Mouse (Mus musculus) neural tube, embryonic 15.5 days (tissue): ENCODE results near the gene Ajuba. TPM values are rescaled to one million over a fixed set of nuclear protein-coding genes. Genes with fewer than 3 reads are reported as not detected.
A peak's percentile ranks its signal among the peaks of the same experiment; 100 is the strongest.

Experiments used
- ATAC-seq: fragments of 200-750 bp; cut with Nextera tagmentation; 2 replicates; pipeline ENCODE4 v1.8.0; 2017; ENCODE audit warnings: mild to moderate bottlenecking, moderate TSS enrichment, moderate library complexity; ENCODE audit not compliant: low FRiP score
- H3K27ac ChIP-seq: fragments of 300-500 bp; sonication (generic); replicated peaks from 2 replicates; pipeline ENCODE4 v1.5.1; 2015; ENCODE audit warnings: mild to moderate bottlenecking, inconsistent platforms
- H3K27me3 ChIP-seq: fragments of 300-500 bp; sonication (generic); replicated peaks from 2 replicates; pipeline ENCODE4 v1.6.1; 2015; ENCODE audit warnings: inconsistent platforms
- H3K36me3 ChIP-seq: fragments of 300-500 bp; sonication (generic); 2 replicates; pipeline ENCODE4 v1.6.1; 2015; ENCODE audit warnings: inconsistent platforms
- H3K4me1 ChIP-seq: fragments of 300-500 bp; sonication (generic); 2 replicates; pipeline ENCODE4 v1.6.1; 2015; ENCODE audit warnings: inconsistent platforms
- H3K4me2 ChIP-seq: fragments of 300-500 bp; sonication (generic); 2 replicates; pipeline ENCODE4 v1.6.1; 2015; ENCODE audit warnings: inconsistent platforms, mild to moderate bottlenecking, moderate library complexity
- H3K4me3 ChIP-seq: fragments of 300-500 bp; sonication (generic); replicated peaks from 2 replicates; pipeline ENCODE4 v1.5.1; 2015; ENCODE audit warnings: mild to moderate bottlenecking, inconsistent platforms
- H3K9ac ChIP-seq: fragments of 300-500 bp; sonication (generic); replicated peaks from 2 replicates; pipeline ENCODE4 v1.6.1; 2015; ENCODE audit warnings: mild to moderate bottlenecking, inconsistent platforms
- H3K9me3 ChIP-seq: fragments of 300-500 bp; sonication (generic); replicated peaks from 2 replicates; pipeline ENCODE4 v1.6.1; 2016; ENCODE audit warnings: inconsistent platforms
- WGBS: fragments of 180-500 bp; shearing (Covaris S2); methylation state at CpG from one replicate; pipeline ENCODE4 v1.1.7; 2015; ENCODE audit warnings: mixed read lengths; 5-methylcytosine and 5-hydroxymethylcytosine counted together
- polyA plus RNA-seq: library from polyadenylated mRNA; unstranded; fragments of >200 nt; fragmentation: Nextera tagmentation; extraction: Ambion mirVana; gene quantifications from 2 replicates; pipeline ENCODE4 v1.2.1, GENCODE M21; 2015

Gene Ajuba
- polyA plus RNA-seq, 1 experiment from 2014 or later, result 6.1 TPM

- Histone ChIP-seq H3K27ac (peak overlapping the region; percentile 23; the same call in 1 of the 2 replicates), H3K36me3 (no peaks in the 10 kb centered on the region), H3K27me3 (peaks cover 14% of the 10 kb centered on the region), H3K4me1 (peaks cover 28% of the 10 kb centered on the region), H3K9ac (no peak overlapping the region), H3K9me3 (no peaks in the 10 kb centered on the region), H3K4me2 (no peak overlapping the region), H3K4me3 (no peak overlapping the region)
- WGBS, result 71% methylated on average over 17 of the region's 17 CpGs
- ATAC-seq, result no peak
These were observed 7.6 kb downstream of the Ajuba start for GRCm38 (mm10) chr14:54569451-54570392.

- Histone ChIP-seq H3K4me2 (no peak overlapping the region), H3K9ac (no peak overlapping the region), H3K27me3 (peaks cover 6% of the 10 kb centered on the region; the same call in 1 of the 2 replicates), H3K4me3 (no peak overlapping the region), H3K36me3 (no peaks in the 10 kb centered on the region), H3K4me1 (peaks cover 19% of the 10 kb centered on the region), H3K27ac (peak overlapping the region; percentile 23; the same call in 1 of the 2 replicates), H3K9me3 (no peaks in the 10 kb centered on the region)
- peak; percentile 19; the same call in 1 of the 2 replicates for ATAC-seq
- WGBS, result 75% methylated on average over 15 of the region's 15 CpGs
These were observed 8.5 kb downstream of the Ajuba start for GRCm38 (mm10) chr14:54568694-54569414.

- 88% methylated on average over 14 of the region's 14 CpGs for WGBS
- ATAC-seq, result no peak
These were observed 16.7 kb downstream of the Ajuba start for GRCm38 (mm10) chr14:54560527-54561242.

GRCm38 (mm10) chr14:54557330-54557729 is 20.0 kb downstream of the Ajuba start:
- ATAC-seq, result no peak
- 86% methylated on average over 8 of the region's 8 CpGs for WGBS
- Histone ChIP-seq H3K9me3 (no peaks in the 10 kb centered on the region), H3K4me1 (peaks cover 11% of the 10 kb centered on the region), H3K4me3 (no peak overlapping the region), H3K4me2 (no peak overlapping the region), H3K27ac (no peak overlapping the region), H3K36me3 (no peaks in the 10 kb centered on the region), H3K27me3 (no peaks in the 10 kb centered on the region), H3K9ac (no peak overlapping the region)

More at GRCm38 (mm10) chr14:54560527-54561242, 16.7 kb downstream of the Ajuba start:
- no peaks in the 10 kb centered on the region for H3K36me3 ChIP-seq
- no peaks in the 10 kb centered on the region for H3K9me3 ChIP-seq
- no peak overlapping the region for H3K4me2 ChIP-seq
- no peak overlapping the region for H3K27ac ChIP-seq
- H3K9ac ChIP-seq, result no peak overlapping the region
- no peak overlapping the region for H3K4me3 ChIP-seq
- H3K4me1 ChIP-seq, result no peaks in the 10 kb centered on the region
- H3K27me3 ChIP-seq, result no peaks in the 10 kb centered on the region

- Histone ChIP-seq H3K27me3 (no peaks in the 10 kb centered on the region), H3K4me2 (peak within 1 kb of the TSS; percentile 92), H3K9me3 (no peaks in the 10 kb centered on the region), H3K27ac (peak within 1 kb of the TSS; percentile 71), H3K4me3 (peak within 1 kb of the TSS; percentile 53), H3K36me3 (peaks cover 7% of the 10 kb centered on the region), H3K9ac (peak within 1 kb of the TSS; percentile 54), H3K4me1 (peaks cover 11% of the 10 kb centered on the region)
- 1% methylated on average over 76 of the region's 76 CpGs for WGBS
- ATAC-seq, result peak; percentile 92
These were observed 23.2 kb downstream of the Ajuba start, which contains the start of gene Haus4 for GRCm38 (mm10) chr14:54553975-54554769. Gene Haus4, minus strand, starts transcription at chr14:54554616.

GRCm38 (mm10) chr14:54553454-54553974 is 23.8 kb downstream of the Ajuba start:
- H3K36me3 ChIP-seq, result peaks cover 12% of the 10 kb centered on the region
- H3K4me3 ChIP-seq, result peak overlapping the region; percentile 53
- ATAC-seq, result peak; percentile 25; the same call in 1 of the 2 replicates
- H3K27ac ChIP-seq, result peak overlapping the region; percentile 71
- H3K27me3 ChIP-seq, result no peaks in the 10 kb centered on the region
- H3K4me1 ChIP-seq, result peaks cover 11% of the 10 kb centered on the region
- WGBS, result 3% methylated on average over 21 of the region's 21 CpGs
- no peaks in the 10 kb centered on the region for H3K9me3 ChIP-seq
- H3K9ac ChIP-seq, result peak overlapping the region; percentile 54
- H3K4me2 ChIP-seq, result peak overlapping the region; percentile 92

GRCm38 (mm10) chr14:54544703-54545102 is 32.7 kb downstream of the Ajuba start:
- Histone ChIP-seq H3K9me3 (no peaks in the 10 kb centered on the region), H3K4me3 (no peak overlapping the region), H3K27ac (no peak overlapping the region), H3K4me2 (no peak overlapping the region), H3K36me3 (peaks cover 34% of the 10 kb centered on the region), H3K4me1 (no peaks in the 10 kb centered on the region), H3K9ac (no peak overlapping the region), H3K27me3 (no peaks in the 10 kb centered on the region)
- no peak for ATAC-seq
- WGBS, result 91% methylated on average over 5 of the region's 5 CpGs

GRCm38 (mm10) chr14:54540771-54541170 is 36.6 kb downstream of the Ajuba start:
- no peak for ATAC-seq
- WGBS, result 64% methylated on average over 11 of the region's 11 CpGs
- H3K9me3 ChIP-seq, result no peaks in the 10 kb centered on the region
- H3K27me3 ChIP-seq, result no peaks in the 10 kb centered on the region
- no peak overlapping the region for H3K9ac ChIP-seq
- no peaks in the 10 kb centered on the region for H3K4me1 ChIP-seq
- 0 out of 2 replicates have a peak, but pooled peaks cover 14% of the 10 kb centered on the region for H3K36me3 ChIP-seq
- H3K4me2 ChIP-seq, result no peak overlapping the region
- no peak overlapping the region for H3K27ac ChIP-seq
- H3K4me3 ChIP-seq, result no peak overlapping the region

- Histone ChIP-seq H3K9me3 (no peaks in the 10 kb centered on the region), H3K4me1 (no peaks in the 10 kb centered on the region), H3K4me2 (no peak overlapping the region), H3K27me3 (no peaks in the 10 kb centered on the region), H3K27ac (no peak overlapping the region), H3K4me3 (no peak overlapping the region), H3K36me3 (0 out of 2 replicates have a peak, but pooled peaks cover 6% of the 10 kb centered on the region), H3K9ac (no peak overlapping the region)
- 91% methylated on average over 2 of the region's 2 CpGs for WGBS
- ATAC-seq, result no peak
These were observed 38.8 kb downstream of the Ajuba start for GRCm38 (mm10) chr14:54538580-54538979.

- Histone ChIP-seq H3K9me3 (no peaks in the 10 kb centered on the region), H3K4me2 (peak overlapping the region; percentile 71; the same call in 1 of the 2 replicates), H3K4me1 (peaks cover 21% of the 10 kb centered on the region), H3K36me3 (no peaks in the 10 kb centered on the region), H3K4me3 (no peak overlapping the region), H3K27me3 (no peaks in the 10 kb centered on the region), H3K9ac (no peak overlapping the region), H3K27ac (peak overlapping the region; percentile 77)
- ATAC-seq, result peak; percentile 53; the same call in 1 of the 2 replicates
- WGBS, result 11% methylated on average over 17 of the region's 17 CpGs
These were observed 48.8 kb downstream of the Ajuba start for GRCm38 (mm10) chr14:54528446-54529111.
